Mouse (Mus musculus): ENCODE data around the gene Lrrc4c. TPM values are rescaled to one million over a fixed set of nuclear protein-coding genes. Genes with fewer than 3 reads are reported as not detected.

Gene Lrrc4c
- polyA plus RNA-seq, 1 experiment from 2014 or later, result 29.9 TPM

- ATAC-seq (ENCODE audit: low FRiP score, low TSS enrichment) (no peak), DNase-seq (no peak)
- Histone ChIP-seq H3K9ac (replicated peaks; ENCODE audit: low read length) (no peak overlapping the region), H3K36me3 (ENCODE audit: control insufficient read depth, insufficient read depth, low read length) (no peaks in the 10 kb centered on the region), H3K4me1 (ENCODE audit: control insufficient read depth, insufficient read depth, low read length) (no peaks in the 10 kb centered on the region), H3K4me3 (replicated peaks; ENCODE audit: low read depth, low read length) (no peak overlapping the region), H3K27me3 (ENCODE audit: control insufficient read depth, insufficient read depth, low read length) (no peaks in the 10 kb centered on the region), H3K27ac (replicated peaks; ENCODE audit: low read depth, low read length) (no peak overlapping the region), H3K4me2 (ENCODE audit: low read length) (no peak overlapping the region), H3K9me3 (ENCODE audit: control insufficient read depth, low read length) (no peaks in the 10 kb centered on the region)
- 96% methylated on average over 3 of the region's 3 CpGs for WGBS
Measured at GRCm38 (mm10) chr2:97151626-97152194, 833.7 kb downstream of the Lrrc4c start.

- no peak overlapping the region for H3K4me3 ChIP-seq (replicated peaks; ENCODE audit: low read depth, low read length)
- no peak for DNase-seq
- H3K4me2 ChIP-seq (ENCODE audit: low read length), result no peak overlapping the region
- H3K27ac ChIP-seq (replicated peaks; ENCODE audit: low read depth, low read length), result no peak overlapping the region
- H3K27me3 ChIP-seq (ENCODE audit: control insufficient read depth, insufficient read depth, low read length), result no peaks in the 10 kb centered on the region
- no peaks in the 10 kb centered on the region for H3K36me3 ChIP-seq (ENCODE audit: control insufficient read depth, insufficient read depth, low read length)
- no peak for ATAC-seq (ENCODE audit: low FRiP score, low TSS enrichment)
- H3K9me3 ChIP-seq (ENCODE audit: control insufficient read depth, low read length), result no peaks in the 10 kb centered on the region
- no peaks in the 10 kb centered on the region for H3K4me1 ChIP-seq (ENCODE audit: control insufficient read depth, insufficient read depth, low read length)
- no peak overlapping the region for H3K9ac ChIP-seq (replicated peaks; ENCODE audit: low read length)
- 93% methylated on average over 2 of the region's 2 CpGs for WGBS
Measured at GRCm38 (mm10) chr2:97165745-97166144, 847.8 kb downstream of the Lrrc4c start.

- Histone ChIP-seq H3K4me1 (ENCODE audit: control insufficient read depth, insufficient read depth, low read length) (no peaks in the 10 kb centered on the region), H3K9me3 (ENCODE audit: control insufficient read depth, low read length) (no peaks in the 10 kb centered on the region), H3K27me3 (ENCODE audit: control insufficient read depth, insufficient read depth, low read length) (no peaks in the 10 kb centered on the region), H3K4me2 (ENCODE audit: low read length) (no peak overlapping the region), H3K4me3 (replicated peaks; ENCODE audit: low read depth, low read length) (no peak overlapping the region), H3K36me3 (ENCODE audit: control insufficient read depth, insufficient read depth, low read length) (no peaks in the 10 kb centered on the region), H3K27ac (replicated peaks; ENCODE audit: low read depth, low read length) (no peak overlapping the region), H3K9ac (replicated peaks; ENCODE audit: low read length) (no peak overlapping the region)
- ATAC-seq (ENCODE audit: low FRiP score, low TSS enrichment) (no peak), DNase-seq (no peak)
- WGBS, result 91% methylated on average over 4 of the region's 4 CpGs
Measured at GRCm38 (mm10) chr2:97178399-97178798, 860.4 kb downstream of the Lrrc4c start.

- ATAC-seq (ENCODE audit: low FRiP score, low TSS enrichment) (peak; percentile 38; the same call in 1 of the 2 replicates), DNase-seq (peak; percentile 7)
- H3K27me3 ChIP-seq (ENCODE audit: control insufficient read depth, insufficient read depth, low read length), result no peaks in the 10 kb centered on the region
- H3K9me3 ChIP-seq (ENCODE audit: control insufficient read depth, low read length), result no peaks in the 10 kb centered on the region
- H3K27ac ChIP-seq (replicated peaks; ENCODE audit: low read depth, low read length), result no peak overlapping the region
- H3K9ac ChIP-seq (replicated peaks; ENCODE audit: low read length), result no peak overlapping the region
- no peaks in the 10 kb centered on the region for H3K4me1 ChIP-seq (ENCODE audit: control insufficient read depth, insufficient read depth, low read length)
- 13% methylated on average over 4 of the region's 4 CpGs for WGBS
- H3K4me2 ChIP-seq (ENCODE audit: low read length), result no peak overlapping the region
- H3K4me3 ChIP-seq (replicated peaks; ENCODE audit: low read depth, low read length), result no peak overlapping the region
- no peaks in the 10 kb centered on the region for H3K36me3 ChIP-seq (ENCODE audit: control insufficient read depth, insufficient read depth, low read length)
Measured at GRCm38 (mm10) chr2:97196968-97197606, 879.1 kb downstream of the Lrrc4c start.

GRCm38 (mm10) chr2:97232966-97233365 is 915.0 kb downstream of the Lrrc4c start:
- ATAC-seq (ENCODE audit: low FRiP score, low TSS enrichment) (no peak), DNase-seq (no peak)
- Histone ChIP-seq H3K9ac (replicated peaks; ENCODE audit: low read length) (no peak overlapping the region), H3K4me2 (ENCODE audit: low read length) (no peak overlapping the region), H3K36me3 (ENCODE audit: control insufficient read depth, insufficient read depth, low read length) (no peaks in the 10 kb centered on the region), H3K4me1 (ENCODE audit: control insufficient read depth, insufficient read depth, low read length) (no peaks in the 10 kb centered on the region), H3K27ac (replicated peaks; ENCODE audit: low read depth, low read length) (no peak overlapping the region), H3K27me3 (ENCODE audit: control insufficient read depth, insufficient read depth, low read length) (no peaks in the 10 kb centered on the region), H3K9me3 (ENCODE audit: control insufficient read depth, low read length) (no peaks in the 10 kb centered on the region), H3K4me3 (replicated peaks; ENCODE audit: low read depth, low read length) (no peak overlapping the region)
- WGBS, result 92% methylated on average over 3 of the region's 3 CpGs

- no peaks in the 10 kb centered on the region for H3K27me3 ChIP-seq (ENCODE audit: control insufficient read depth, insufficient read depth, low read length)
Measured at GRCm38 (mm10) chr2:97234074-97234473, 916.1 kb downstream of the Lrrc4c start.

GRCm38 (mm10) chr2:97274651-97275050 is 956.7 kb downstream of the Lrrc4c start:
- H3K4me1 ChIP-seq (ENCODE audit: control insufficient read depth, insufficient read depth, low read length), result no peaks in the 10 kb centered on the region
- H3K27me3 ChIP-seq (ENCODE audit: control insufficient read depth, insufficient read depth, low read length), result no peaks in the 10 kb centered on the region
- no peak overlapping the region for H3K9ac ChIP-seq (replicated peaks; ENCODE audit: low read length)
- H3K4me2 ChIP-seq (ENCODE audit: low read length), result no peak overlapping the region
- ATAC-seq (ENCODE audit: low FRiP score, low TSS enrichment) (no peak), DNase-seq (no peak)
- no peak overlapping the region for H3K27ac ChIP-seq (replicated peaks; ENCODE audit: low read depth, low read length)
- H3K36me3 ChIP-seq (ENCODE audit: control insufficient read depth, insufficient read depth, low read length), result no peaks in the 10 kb centered on the region
- 48% methylated on average over 2 of the region's 2 CpGs for WGBS
- no peak overlapping the region for H3K4me3 ChIP-seq (replicated peaks; ENCODE audit: low read depth, low read length)
- H3K9me3 ChIP-seq (ENCODE audit: control insufficient read depth, low read length), result no peaks in the 10 kb centered on the region

More at GRCm38 (mm10) chr2:97234074-97234473, 916.1 kb downstream of the Lrrc4c start:
- H3K4me1 ChIP-seq (ENCODE audit: control insufficient read depth, insufficient read depth, low read length), result no peaks in the 10 kb centered on the region
- DNase-seq (no peak), ATAC-seq (ENCODE audit: low FRiP score, low TSS enrichment) (no peak)
- no peaks in the 10 kb centered on the region for H3K36me3 ChIP-seq (ENCODE audit: control insufficient read depth, insufficient read depth, low read length)
- WGBS, result 82% methylated on average over 1 of the region's 1 CpGs
- no peaks in the 10 kb centered on the region for H3K9me3 ChIP-seq (ENCODE audit: control insufficient read depth, low read length)
- no peak overlapping the region for H3K9ac ChIP-seq (replicated peaks; ENCODE audit: low read length)
- no peak overlapping the region for H3K27ac ChIP-seq (replicated peaks; ENCODE audit: low read depth, low read length)
- H3K4me2 ChIP-seq (ENCODE audit: low read length), result no peak overlapping the region
- H3K4me3 ChIP-seq (replicated peaks; ENCODE audit: low read depth, low read length), result no peak overlapping the region

- Histone ChIP-seq H3K4me1 (ENCODE audit: control insufficient read depth, insufficient read depth, low read length) (no peaks in the 10 kb centered on the region), H3K4me2 (ENCODE audit: low read length) (no peak overlapping the region), H3K9ac (replicated peaks; ENCODE audit: low read length) (no peak overlapping the region), H3K9me3 (ENCODE audit: control insufficient read depth, low read length) (no peaks in the 10 kb centered on the region), H3K36me3 (ENCODE audit: control insufficient read depth, insufficient read depth, low read length) (no peaks in the 10 kb centered on the region), H3K27ac (replicated peaks; ENCODE audit: low read depth, low read length) (no peak overlapping the region), H3K4me3 (replicated peaks; ENCODE audit: low read depth, low read length) (no peak overlapping the region), H3K27me3 (ENCODE audit: control insufficient read depth, insufficient read depth, low read length) (no peaks in the 10 kb centered on the region)
- no peak for DNase-seq
- no peak for ATAC-seq (ENCODE audit: low FRiP score, low TSS enrichment)
Measured at GRCm38 (mm10) chr2:97284986-97285385, 967.0 kb downstream of the Lrrc4c start.

- Histone ChIP-seq H3K4me2 (ENCODE audit: low read length) (no peak overlapping the region), H3K27ac (replicated peaks; ENCODE audit: low read depth, low read length) (no peak overlapping the region), H3K4me3 (replicated peaks; ENCODE audit: low read depth, low read length) (no peak overlapping the region), H3K27me3 (ENCODE audit: control insufficient read depth, insufficient read depth, low read length) (no peaks in the 10 kb centered on the region), H3K36me3 (ENCODE audit: control insufficient read depth, insufficient read depth, low read length) (no peaks in the 10 kb centered on the region), H3K9me3 (ENCODE audit: control insufficient read depth, low read length) (no peaks in the 10 kb centered on the region), H3K4me1 (ENCODE audit: control insufficient read depth, insufficient read depth, low read length) (no peaks in the 10 kb centered on the region), H3K9ac (replicated peaks; ENCODE audit: low read length) (no peak overlapping the region)
- WGBS, result 74% methylated on average over 3 of the region's 3 CpGs
- ATAC-seq (ENCODE audit: low FRiP score, low TSS enrichment) (no peak), DNase-seq (no peak)
Measured at GRCm38 (mm10) chr2:97294216-97294615, 976.2 kb downstream of the Lrrc4c start.

Data from midbrain, embryonic 14.5 days (tissue).